Mouse (Mus musculus): Measurements from ENCODE around the gene Krtap4-2.

Krtap4-2 gene

DNA sequence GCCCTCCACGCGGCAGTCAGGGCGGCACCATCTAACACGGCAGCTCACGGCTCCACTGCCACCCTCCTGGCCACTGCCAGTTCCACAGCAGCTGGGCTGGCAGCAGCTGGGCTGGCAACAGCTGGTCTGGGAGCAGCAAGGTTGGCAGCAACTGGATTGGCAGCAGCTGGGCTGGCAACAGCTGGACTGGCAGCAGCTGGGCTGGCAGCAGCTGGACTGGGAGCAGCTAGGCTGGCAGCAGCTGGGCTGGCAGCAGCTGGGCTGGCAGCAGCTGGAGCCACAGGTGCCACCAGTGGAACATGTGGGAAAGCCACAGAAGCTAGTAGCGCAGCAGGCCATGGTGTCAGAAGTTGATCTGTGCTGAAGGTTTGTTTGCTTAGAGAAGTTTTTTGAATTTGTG, 43.9 kb downstream of the Krtap4-2 start, which contains the start of gene Krtap1-3:
Gene Krtap1-3 (minus strand): TSS at position 359 of the 400 bp plus-strand sequence.
- DNase-seq (ENCODE audit: extremely low spot score, low spot score), result no peak

DNA sequence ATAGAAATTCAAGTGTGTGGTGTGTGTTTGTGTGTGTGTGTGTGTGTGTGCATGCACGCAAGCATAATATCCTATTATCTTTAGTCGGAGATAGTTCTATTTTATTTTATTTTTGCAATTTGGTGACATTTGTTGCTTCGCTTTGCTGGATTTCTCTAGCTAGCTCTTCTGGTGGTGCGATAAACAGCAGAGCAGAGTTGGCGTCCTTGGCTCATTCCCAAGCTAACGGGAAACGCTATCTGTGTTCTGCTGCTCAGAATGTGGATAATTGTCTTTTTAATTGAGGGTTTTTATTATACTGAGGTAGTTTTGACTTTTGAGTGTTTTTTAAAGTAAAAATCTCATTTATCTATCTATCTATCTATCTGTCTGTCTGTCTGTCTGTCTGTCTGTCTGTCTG, 49.8 kb downstream of the Krtap4-2 start:
- DNase-seq (ENCODE audit: extremely low spot score, low spot score), result no peak

Data from neural tube, embryonic 10.5 days (tissue).